Mouse (Mus musculus): ENCODE data around the gene Tenm3.

The Tenm3 gene

GRCm38 (mm10) chr8:48274566-48274965 is 569.2 kb downstream of the Tenm3 start:
- DNase-seq (ENCODE audit: low spot score), result no peak

- DNase-seq (ENCODE audit: low spot score), result no peak
Measured at GRCm38 (mm10) chr8:48268638-48269037, 575.1 kb downstream of the Tenm3 start.

- DNase-seq (ENCODE audit: low spot score), result no peak
Measured at GRCm38 (mm10) chr8:48260265-48260664, 583.5 kb downstream of the Tenm3 start.

- no peak for DNase-seq (ENCODE audit: low spot score)
Measured at GRCm38 (mm10) chr8:48259832-48260231, 583.9 kb downstream of the Tenm3 start.

GRCm38 (mm10) chr8:48243876-48244275 is 599.9 kb downstream of the Tenm3 start:
- DNase-seq (ENCODE audit: low spot score), result no peak

- no peak for DNase-seq (ENCODE audit: low spot score)
Measured at GRCm38 (mm10) chr8:48240917-48241531, 602.7 kb downstream of the Tenm3 start.

GRCm38 (mm10) chr8:48236968-48237367 is 606.8 kb downstream of the Tenm3 start:
- no peak for DNase-seq (ENCODE audit: low spot score)

- DNase-seq (ENCODE audit: low spot score), result no peak
Measured at GRCm38 (mm10) chr8:48232927-48233326, 610.8 kb downstream of the Tenm3 start.

- no peak for DNase-seq (ENCODE audit: low spot score)
Measured at GRCm38 (mm10) chr8:48231882-48232281, 611.9 kb downstream of the Tenm3 start.

GRCm38 (mm10) chr8:48231389-48231788 is 612.4 kb downstream of the Tenm3 start:
- DNase-seq (ENCODE audit: low spot score), result no peak

- no peak for DNase-seq (ENCODE audit: low spot score)
Measured at GRCm38 (mm10) chr8:48228676-48229075, 615.1 kb downstream of the Tenm3 start.

GRCm38 (mm10) chr8:48224753-48225152 is 619.0 kb downstream of the Tenm3 start:
- no peak for DNase-seq (ENCODE audit: low spot score)

GRCm38 (mm10) chr8:48222429-48222769 is 621.4 kb downstream of the Tenm3 start:
- DNase-seq (ENCODE audit: low spot score), result peak; percentile 82

GRCm38 (mm10) chr8:48221724-48222428 is 621.9 kb downstream of the Tenm3 start:
- DNase-seq (ENCODE audit: low spot score), result no peak

- no peak for DNase-seq (ENCODE audit: low spot score)
Measured at GRCm38 (mm10) chr8:48221304-48221703, 622.4 kb downstream of the Tenm3 start.

GRCm38 (mm10) chr8:48220529-48221181 is 623.1 kb downstream of the Tenm3 start:
- no peak for DNase-seq (ENCODE audit: low spot score)

- no peak for DNase-seq (ENCODE audit: low spot score)
Measured at GRCm38 (mm10) chr8:48215071-48215501, 628.7 kb downstream of the Tenm3 start.

- no peak for DNase-seq (ENCODE audit: low spot score)
Measured at GRCm38 (mm10) chr8:48214386-48214785, 629.4 kb downstream of the Tenm3 start.

GRCm38 (mm10) chr8:48211931-48212330 is 631.8 kb downstream of the Tenm3 start:
- no peak for DNase-seq (ENCODE audit: low spot score)

- no peak for DNase-seq (ENCODE audit: low spot score)
Measured at GRCm38 (mm10) chr8:48207567-48207966, 636.2 kb downstream of the Tenm3 start.

- no peak for DNase-seq (ENCODE audit: low spot score)
Measured at GRCm38 (mm10) chr8:48206922-48207321, 636.8 kb downstream of the Tenm3 start.

- DNase-seq (ENCODE audit: low spot score), result no peak
Measured at GRCm38 (mm10) chr8:48204838-48205345, 638.9 kb downstream of the Tenm3 start.
